Mouse (Mus musculus) adrenal gland, adult 18-20 months (tissue): ENCODE measurements at regions not wholly inside any gene's neighbourhood (a gene's known extent, or its start where the extent isn't known, plus 50 kb on each side); places are given as distances from the start of the nearest gene placed in this dataset.

ENCODE experiments used
- DNase-seq, 2 experiments: peaks; one replicate each; pipeline ENCODE4 v3.0.0; 2021 to 2022; ENCODE audit warnings: low spot score in 2 of 2

DNA sequence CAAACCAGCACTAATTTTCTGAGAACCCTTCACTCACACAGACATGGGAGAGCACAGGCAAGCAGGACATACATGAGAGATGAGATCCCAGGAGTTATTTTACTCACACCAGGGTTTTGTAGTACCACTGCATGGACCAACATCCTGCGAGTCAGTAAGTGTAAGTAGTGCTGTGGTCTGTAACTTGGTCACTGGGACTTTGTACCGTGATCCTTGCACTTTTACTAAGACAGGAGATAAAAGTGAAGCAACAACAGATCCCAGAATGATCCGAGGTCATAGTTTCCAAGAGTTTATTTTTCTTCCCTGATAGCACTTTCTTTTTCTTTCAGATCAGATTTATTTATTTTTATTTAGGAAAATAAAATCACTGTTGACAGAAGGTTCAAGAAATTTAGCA is 54.1 kb upstream of the Mtap start:
- no peak for DNase-seq

DNA sequence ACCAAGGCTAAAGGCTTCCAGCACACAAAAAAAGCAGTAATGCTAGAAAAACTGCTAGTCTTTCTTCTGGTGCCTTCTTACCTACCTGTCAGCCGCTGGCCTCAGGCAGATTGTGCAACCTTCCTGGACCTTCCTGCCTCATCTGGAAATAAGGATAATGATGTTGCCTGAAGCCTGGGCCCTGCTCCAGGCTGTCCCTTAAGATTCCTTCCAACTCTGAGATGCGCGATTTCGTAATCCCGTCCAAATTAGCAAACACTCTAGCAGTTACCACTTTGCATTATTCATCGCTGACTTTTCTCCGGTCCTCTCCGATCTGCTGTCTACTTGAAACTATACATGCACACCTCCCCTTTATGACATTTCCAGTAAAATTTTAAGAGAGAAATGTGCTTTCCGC is 58.4 kb upstream of the Mtap start:
- no peak for DNase-seq

DNA sequence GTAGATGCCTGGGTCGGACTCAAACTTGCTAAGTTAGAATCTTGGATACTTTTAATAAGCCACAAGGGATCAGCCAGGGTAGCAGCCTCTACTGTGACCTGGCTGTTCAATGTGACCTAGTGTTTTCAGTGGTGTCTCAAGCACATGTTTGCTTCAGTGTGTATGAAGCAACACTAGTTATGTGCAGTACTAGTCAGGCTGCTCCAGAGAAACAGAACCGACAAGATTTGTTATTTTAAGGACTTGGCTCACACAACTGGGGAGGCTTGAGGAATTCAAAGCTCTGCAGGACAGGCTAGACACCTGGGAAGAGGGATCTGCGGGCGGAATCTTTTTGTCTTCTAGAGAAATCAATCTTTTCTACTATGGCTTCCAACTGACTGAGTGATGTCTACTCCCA is 62.2 kb upstream of the Mtap start:
- no peak for DNase-seq

DNA sequence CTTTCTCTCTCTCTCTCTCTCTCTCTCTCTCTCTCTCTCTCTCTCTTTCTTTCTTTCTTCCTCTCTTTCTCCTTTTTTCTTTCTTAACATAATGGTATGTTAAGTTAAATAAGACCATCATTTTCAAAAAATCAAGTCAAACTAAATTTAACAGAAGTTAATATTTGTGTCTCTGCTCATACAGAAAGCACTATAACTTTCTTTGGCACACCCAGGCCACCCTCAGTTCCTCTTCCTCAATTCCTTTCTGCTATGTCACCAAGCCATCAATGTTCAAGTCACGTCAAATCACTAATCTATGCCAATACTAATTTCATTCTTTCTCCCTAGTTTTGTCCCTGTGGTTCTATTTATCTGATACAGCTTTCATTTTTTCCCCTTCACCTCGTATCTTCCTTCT is 66.5 kb upstream of the Mtap start:
- no peak for DNase-seq

- DNase-seq = no peak
Observed at GRCm38 (mm10) chr4:89064401-89064800, 72.5 kb upstream of the Mtap start.

- DNase-seq = no peak
Observed at GRCm38 (mm10) chr4:89062384-89062783, 74.5 kb upstream of the Mtap start.

DNA sequence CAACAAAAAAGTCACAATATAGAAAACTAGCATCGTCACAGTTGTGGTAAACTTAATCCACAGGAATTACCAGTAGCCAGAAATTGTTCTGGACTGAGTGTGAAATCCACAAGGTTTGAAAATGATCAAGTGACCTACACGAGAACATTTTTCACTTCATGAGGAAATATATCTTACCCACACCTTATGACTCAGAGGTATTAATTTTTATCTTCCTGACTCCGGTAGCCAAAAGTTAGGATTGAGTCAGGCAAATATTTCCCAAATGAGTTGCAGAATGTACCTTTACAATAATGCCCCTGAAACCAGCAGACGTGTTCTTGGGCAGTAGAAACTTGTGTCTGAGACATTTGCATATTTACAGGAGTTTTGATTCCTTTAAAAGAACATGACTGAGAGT is 75.3 kb upstream of the Mtap start:
- DNase-seq = no peak

DNA sequence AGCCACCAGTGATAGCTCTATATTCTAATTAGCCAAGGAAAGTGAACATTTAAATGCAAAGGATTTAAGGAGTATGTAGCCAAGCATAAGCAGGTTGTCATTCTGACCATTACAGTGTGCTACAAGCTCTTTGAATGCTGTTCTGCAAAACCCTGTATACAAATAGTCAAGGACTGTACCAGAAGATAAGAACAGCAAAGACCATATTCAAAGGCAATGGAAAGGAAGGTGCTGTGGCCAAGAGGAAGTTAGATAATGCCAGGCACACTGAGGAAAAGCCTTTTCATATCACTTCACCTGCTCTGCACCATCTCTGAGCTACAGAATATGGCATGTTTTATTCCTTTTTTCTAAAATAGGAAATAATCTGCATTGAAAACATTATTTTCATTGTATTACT is 79.3 kb upstream of the Mtap start:
- DNase-seq = no peak

GRCm38 (mm10) chr4:89057135-89057534 is 79.8 kb upstream of the Mtap start:
- DNase-seq = no peak

DNA sequence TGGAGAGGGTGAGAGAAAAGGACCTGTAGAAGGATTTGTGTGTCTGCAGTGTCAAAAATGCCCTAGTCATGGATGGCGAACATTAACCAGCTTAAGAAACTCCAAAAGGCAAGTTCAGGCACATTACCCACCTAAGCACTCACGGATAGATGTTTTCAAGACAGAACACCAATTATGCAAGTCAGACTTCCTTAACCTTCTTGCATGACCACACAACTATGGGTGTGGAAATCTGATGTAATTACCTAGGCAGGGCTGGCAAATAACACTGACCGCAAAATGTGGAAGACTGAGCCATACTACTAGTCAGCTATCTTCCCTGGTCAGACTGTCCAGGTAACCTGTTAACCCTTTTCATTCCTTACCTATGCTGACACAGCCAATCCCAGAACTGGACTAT is 81.0 kb upstream of the Mtap start:
- DNase-seq = no peak

DNA sequence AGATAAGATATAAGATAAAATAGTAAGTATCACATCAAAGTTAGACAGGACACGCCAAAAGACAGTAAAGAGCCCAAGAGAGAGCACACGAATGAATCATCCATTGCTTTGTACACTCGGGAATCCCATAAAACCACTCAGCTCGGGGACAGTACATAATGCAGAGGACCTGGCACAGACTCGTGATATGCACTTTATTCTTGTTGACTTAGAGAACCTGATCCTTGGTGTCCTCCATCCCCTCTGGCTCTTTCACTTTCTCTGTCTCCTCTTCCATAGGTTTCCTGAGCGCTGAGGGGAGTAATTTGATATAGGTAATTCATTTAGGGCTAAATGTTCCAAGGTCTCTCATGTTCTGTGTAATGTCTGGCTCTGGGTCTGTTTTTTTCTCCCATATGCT is 83.3 kb upstream of the Mtap start:
- no peak for DNase-seq

DNA sequence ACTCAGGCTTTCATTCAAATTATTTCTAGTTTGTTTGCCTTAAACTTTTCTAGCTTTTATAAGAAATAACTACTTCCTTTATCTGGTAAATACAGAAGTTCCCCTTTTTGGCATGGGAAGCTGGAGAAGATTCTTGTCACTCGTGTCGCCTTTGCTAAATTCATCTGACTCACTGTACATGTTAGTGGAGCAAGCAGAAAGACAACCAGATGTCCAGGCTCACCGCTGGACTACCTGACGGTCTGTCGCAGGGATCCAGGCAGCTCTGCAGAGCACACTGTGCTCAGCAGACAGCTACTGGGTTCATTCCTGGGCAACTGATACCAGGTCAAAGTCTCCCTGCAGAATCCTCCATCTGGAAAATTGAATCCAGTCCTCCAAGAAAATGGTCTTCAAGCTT is 85.0 kb upstream of the Mtap start:
- DNase-seq = no peak

GRCm38 (mm10) chr4:89050551-89051199 is 86.2 kb upstream of the Mtap start:
- DNase-seq = no peak

DNA sequence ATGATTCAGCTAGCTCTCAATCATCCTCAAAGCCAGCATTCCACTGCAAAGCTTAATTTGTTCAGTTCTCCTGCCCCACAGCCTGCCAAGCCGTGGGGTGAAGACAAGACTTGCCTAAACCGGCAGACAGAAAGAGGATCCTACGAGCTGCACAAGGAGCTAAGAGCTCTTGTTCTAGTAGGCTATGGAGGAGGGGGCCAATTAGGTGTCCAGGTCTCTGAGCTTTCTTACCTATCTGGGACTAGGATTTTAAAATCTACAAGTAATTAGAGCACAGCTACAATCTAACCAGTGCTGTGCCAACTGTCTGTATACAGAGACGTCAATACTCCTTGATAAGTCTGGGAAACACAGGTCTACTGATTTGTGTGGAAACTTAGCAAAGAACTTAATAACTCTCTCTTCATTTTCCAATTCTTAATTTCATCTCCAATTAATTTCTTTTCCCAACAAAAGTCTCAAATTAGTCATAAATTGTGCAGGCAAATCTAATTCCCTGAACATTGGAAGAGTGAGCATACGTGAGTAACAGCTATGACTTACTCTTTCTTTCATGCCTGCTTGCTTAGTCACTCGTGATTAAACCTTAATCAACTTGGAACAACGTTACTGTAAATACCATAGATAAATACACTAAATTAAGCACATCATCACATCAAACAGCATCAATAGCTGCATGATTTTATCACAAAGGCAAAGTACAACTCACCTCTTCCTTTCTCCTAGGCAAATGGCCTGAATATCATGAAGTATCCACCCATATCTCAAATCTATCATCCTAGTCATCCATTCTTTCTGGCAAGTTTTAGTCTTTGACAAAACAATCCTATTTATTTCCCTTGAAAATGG is 87.1 kb upstream of the Mtap start:
- DNase-seq = no peak

GRCm38 (mm10) chr4:89044516-89044915 is 92.4 kb upstream of the Mtap start:
- no peak for DNase-seq

DNA sequence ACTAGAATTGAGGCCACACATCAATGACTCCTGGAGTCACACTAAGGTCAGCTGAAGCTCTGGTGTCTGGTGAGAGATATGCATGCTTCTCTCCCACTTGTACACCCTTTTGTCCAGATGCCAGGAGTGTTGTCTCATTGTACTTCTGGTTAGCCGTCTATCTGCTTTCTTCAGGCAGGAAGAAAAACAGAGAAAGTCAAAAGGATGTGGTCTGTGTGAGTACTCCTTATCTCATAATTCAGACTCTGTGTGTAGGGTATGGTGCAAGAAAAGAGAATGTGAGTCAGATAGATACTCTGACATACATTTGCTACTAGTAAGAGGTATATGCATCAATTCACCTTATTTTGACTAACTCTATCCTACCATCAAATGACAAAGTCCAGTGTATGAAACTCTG is 92.9 kb upstream of the Mtap start:
- no peak for DNase-seq

GRCm38 (mm10) chr4:89040856-89041255 is 96.1 kb upstream of the Mtap start:
- no peak for DNase-seq

- DNase-seq = no peak
Observed at GRCm38 (mm10) chr4:89038906-89039305, 98.0 kb upstream of the Mtap start.

DNA sequence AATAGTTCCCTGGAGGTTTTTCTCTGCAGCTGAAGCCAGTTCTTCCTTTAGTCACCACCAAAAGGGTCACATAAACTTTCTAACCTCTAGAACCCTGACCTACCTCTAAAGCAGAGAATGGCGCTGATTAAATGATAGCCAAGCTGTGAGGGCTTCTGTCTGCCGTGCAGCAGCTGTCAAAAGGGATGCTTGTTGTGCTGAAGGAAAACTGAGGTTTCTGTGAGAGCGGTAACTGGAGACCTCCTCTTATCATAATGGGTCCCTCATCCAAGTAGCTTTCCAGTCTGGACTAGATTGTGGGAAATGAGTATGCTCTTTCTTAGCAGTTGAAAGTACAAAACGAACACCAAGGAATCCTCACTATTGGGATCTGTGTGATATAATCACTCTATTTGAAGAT is 98.8 kb upstream of the Mtap start:
- DNase-seq = no peak

GRCm38 (mm10) chr4:89034822-89035221 is 102.1 kb upstream of the Mtap start:
- no peak for DNase-seq

DNA sequence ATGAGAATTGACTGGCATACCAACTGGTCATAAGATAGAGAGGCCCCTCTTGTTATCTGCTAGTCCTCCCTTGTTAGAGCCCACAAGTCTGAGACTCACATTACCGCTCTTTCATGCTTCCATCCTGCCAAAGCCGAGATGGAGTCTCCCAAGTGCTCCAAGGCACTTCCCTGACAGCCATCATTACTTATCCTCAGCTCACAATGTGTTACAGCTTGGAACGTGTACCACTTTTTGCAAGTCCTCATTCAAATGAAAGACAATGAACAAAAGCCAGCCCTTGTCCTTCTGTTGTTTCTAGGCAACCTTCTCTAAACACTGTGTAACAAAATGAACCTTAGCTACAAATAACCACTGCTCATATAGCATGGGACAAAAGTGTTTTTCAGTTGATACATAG is 102.6 kb upstream of the Mtap start:
- no peak for DNase-seq

DNA sequence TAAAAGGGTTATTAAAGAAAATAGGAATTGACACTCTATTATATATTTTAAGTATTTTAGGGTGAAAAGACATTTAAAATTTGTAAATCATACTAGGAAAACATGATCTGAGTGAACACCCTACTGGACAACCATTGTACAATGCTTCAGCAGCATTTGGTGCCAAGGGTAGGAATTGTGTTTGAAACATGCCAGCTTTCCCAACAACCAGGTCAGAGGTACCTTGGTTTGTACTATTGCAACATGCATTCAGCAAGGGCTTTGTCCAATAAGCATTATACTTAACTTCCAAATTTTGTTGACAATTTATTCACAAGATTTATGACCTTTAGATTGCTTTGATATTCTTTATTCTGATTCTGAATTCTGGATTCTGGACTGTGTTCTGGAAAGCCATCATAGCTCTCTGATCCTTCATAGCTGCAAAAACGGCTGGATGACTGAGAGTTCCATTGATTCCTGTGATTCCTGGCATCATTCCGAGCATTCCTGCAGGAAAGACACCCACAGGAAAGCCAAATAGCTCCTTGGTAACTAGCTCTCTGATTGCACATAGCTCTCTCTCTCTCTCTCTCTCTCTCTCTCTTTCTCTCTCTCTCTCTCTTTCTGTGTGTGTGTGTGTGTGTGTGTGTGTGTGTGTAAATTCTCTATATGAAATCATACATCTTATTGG is 124.1 kb upstream of the Mtap start:
- DNase-seq = no peak
